Mouse (Mus musculus) small intestine, adult 2 months (tissue): ENCODE data around the gene Cercam. TPM values are rescaled to one million over a fixed set of nuclear protein-coding genes. Genes with fewer than 3 reads are reported as not detected.

Experiments used
- H3K27ac ChIP-seq: fragments of 200-500 bp; 2 replicates; pipeline ENCODE4 v1.5.1; 2012; ENCODE audit warnings: low read depth, low read length, control low read depth, inconsistent platforms; ENCODE audit not compliant: insufficient read depth
- H3K27me3 ChIP-seq: fragments of 200-500 bp; 2 replicates; pipeline ENCODE4 v1.6.1; 2012; ENCODE audit warnings: mild to moderate bottlenecking, moderate library complexity, low read length, inconsistent platforms; ENCODE audit not compliant: control insufficient read depth, insufficient read depth
- H3K36me3 ChIP-seq: fragments of 200-500 bp; 2 replicates; pipeline ENCODE4 v1.6.1; 2012; ENCODE audit warnings: mild to moderate bottlenecking, low read length, control low read depth, inconsistent platforms; ENCODE audit not compliant: control insufficient read depth, insufficient read depth
- H3K4me1 ChIP-seq: fragments of 200-500 bp; 2 replicates; pipeline ENCODE4 v1.6.1; 2012; ENCODE audit warnings: low read length, inconsistent platforms, mixed read lengths; ENCODE audit not compliant: control insufficient read depth, insufficient read depth, insufficient read length
- H3K4me3 ChIP-seq: fragments of 200-500 bp; 2 replicates; pipeline ENCODE4 v1.5.1; 2012; ENCODE audit warnings: low read depth, mild to moderate bottlenecking, control low read depth, inconsistent platforms, low read length, moderate library complexity
- CTCF ChIP-seq: fragments of 200-500 bp; IDR thresholded peaks from 2 replicates; pipeline ENCODE4 v1.5.1; 2012; ENCODE audit warnings: low read depth, mild to moderate bottlenecking, control low read depth, inconsistent platforms, low read length, moderate library complexity, mixed read lengths; ENCODE audit not compliant: insufficient replicate concordance, insufficient read length; ENCODE audit errors: extremely low read depth
- POLR2A ChIP-seq: fragments of 200-500 bp; IDR thresholded peaks from 2 replicates; pipeline ENCODE4 v1.6.1; 2012; ENCODE audit warnings: low read depth, mild to moderate bottlenecking, control low read depth, inconsistent platforms, low read length, moderate library complexity
- WGBS: fragments of 180-500 bp; shearing (Covaris S2); methylation state at CpG from one replicate; pipeline ENCODE4 v1.1.7; 2018; 5-methylcytosine and 5-hydroxymethylcytosine counted together
- polyA plus RNA-seq: library from polyadenylated mRNA; depleted of rRNA; stranded (reverse); fragments of >200 nt; gene quantifications from 2 replicates; pipeline ENCODE4 v1.2.3, GENCODE M21; 2012

The Cercam gene
- polyA plus RNA-seq, 1 experiment, result 5.9 TPM

GRCm38 (mm10) chr2:29846061-29846853 lies 22.7 kb upstream of the Cercam start:
- 33% methylated on average over 47 of the region's 47 CpGs for whole genome bisulfite sequencing
- H3K4me3 ChIP-seq, result no peak overlapping the region
- H3K27me3 ChIP-seq, result no peaks in the 10 kb centered on the region
- peaks cover 17% of the 10 kb centered on the region for H3K36me3 ChIP-seq
- H3K27ac ChIP-seq, result no peak overlapping the region
- H3K4me1 ChIP-seq, result no peaks in the 10 kb centered on the region
- TF ChIP-seq CTCF (no peak), POLR2A (no peak)

GRCm38 (mm10) chr2:29846911-29847310 lies 22.1 kb upstream of the Cercam start:
- TF ChIP-seq POLR2A, result no peak
- TF ChIP-seq CTCF, result no peak
- no peaks in the 10 kb centered on the region for H3K27me3 ChIP-seq
- no peaks in the 10 kb centered on the region for H3K4me1 ChIP-seq
- H3K36me3 ChIP-seq, result peaks cover 12% of the 10 kb centered on the region
- no peak overlapping the region for H3K27ac ChIP-seq
- 64% methylated on average over 3 of the region's 3 CpGs for WGBS
- H3K4me3 ChIP-seq, result no peak overlapping the region

- H3K36me3 ChIP-seq, result peaks cover 1% of the 10 kb centered on the region; the same call in 1 of the 2 replicates
- H3K27ac ChIP-seq, result no peak overlapping the region
- 58% methylated on average over 8 of the region's 8 CpGs for WGBS
- no peak for TF ChIP-seq CTCF
- no peak for TF ChIP-seq POLR2A
- no peak overlapping the region for H3K4me3 ChIP-seq
- no peaks in the 10 kb centered on the region for H3K27me3 ChIP-seq
- no peaks in the 10 kb centered on the region for H3K4me1 ChIP-seq
These were observed 19.9 kb upstream of the Cercam start for GRCm38 (mm10) chr2:29849041-29849440.

- H3K27ac ChIP-seq, result no peak overlapping the region
- no peaks in the 10 kb centered on the region for H3K27me3 ChIP-seq
- 51% methylated on average over 5 of the region's 5 CpGs for WGBS
- H3K4me3 ChIP-seq, result no peak overlapping the region
- no peak for TF ChIP-seq POLR2A
- TF ChIP-seq CTCF, result no peak
- peaks cover under 1% of the 10 kb centered on the region; the same call in 1 of the 2 replicates for H3K36me3 ChIP-seq
- no peaks in the 10 kb centered on the region for H3K4me1 ChIP-seq
These were observed 19.0 kb upstream of the Cercam start for GRCm38 (mm10) chr2:29849841-29850480.

- TF ChIP-seq POLR2A (no peak), CTCF (no peak)
- Histone ChIP-seq H3K27ac (no peak overlapping the region), H3K27me3 (no peaks in the 10 kb centered on the region), H3K4me3 (no peak overlapping the region), H3K36me3 (no peaks in the 10 kb centered on the region), H3K4me1 (no peaks in the 10 kb centered on the region)
- 41% methylated on average over 4 of the region's 4 CpGs for WGBS
These were observed 15.9 kb upstream of the Cercam start for GRCm38 (mm10) chr2:29852957-29853485.

- TF ChIP-seq CTCF (no peak), POLR2A (no peak)
- WGBS, result 38% methylated on average over 5 of the region's 5 CpGs
These were observed 15.2 kb upstream of the Cercam start for GRCm38 (mm10) chr2:29853736-29854135.

GRCm38 (mm10) chr2:29855585-29856210 lies 13.3 kb upstream of the Cercam start:
- Histone ChIP-seq H3K27me3 (no peaks in the 10 kb centered on the region), H3K4me1 (no peaks in the 10 kb centered on the region), H3K27ac (no peak overlapping the region), H3K36me3 (no peaks in the 10 kb centered on the region), H3K4me3 (no peak overlapping the region)
- WGBS, result 75% methylated on average over 10 of the region's 10 CpGs
- TF ChIP-seq CTCF (no peak), POLR2A (no peak)

More at GRCm38 (mm10) chr2:29853736-29854135, 15.2 kb upstream of the Cercam start:
- Histone ChIP-seq H3K27me3 (no peaks in the 10 kb centered on the region), H3K27ac (no peak overlapping the region), H3K4me3 (no peak overlapping the region), H3K4me1 (no peaks in the 10 kb centered on the region), H3K36me3 (no peaks in the 10 kb centered on the region)
